Mouse (Mus musculus): ENCODE measurements around the gene Mctp1. TPM values are rescaled to one million over a fixed set of nuclear protein-coding genes. Genes with fewer than 3 reads are reported as not detected.

Mctp1 gene
- total RNA-seq, 1 experiment from 2014 or later, result 46.0 TPM

- no peak for ATAC-seq (replicated peaks; ENCODE audit: insufficient number of reproducible peaks, low FRiP score, low TSS enrichment, poor library complexity, severe bottlenecking)
Observed at GRCm38 (mm10) chr13:76585447-76585846, 201.1 kb downstream of the Mctp1 start.

- ATAC-seq (replicated peaks; ENCODE audit: insufficient number of reproducible peaks, low FRiP score, low TSS enrichment, poor library complexity, severe bottlenecking), result peak; percentile 61
Observed at GRCm38 (mm10) chr13:76590709-76591108, 206.4 kb downstream of the Mctp1 start.

- ATAC-seq (replicated peaks; ENCODE audit: insufficient number of reproducible peaks, low FRiP score, low TSS enrichment, poor library complexity, severe bottlenecking), result no peak
Observed at GRCm38 (mm10) chr13:76591189-76591588, 206.9 kb downstream of the Mctp1 start.

- ATAC-seq (replicated peaks; ENCODE audit: insufficient number of reproducible peaks, low FRiP score, low TSS enrichment, poor library complexity, severe bottlenecking), result no peak
Observed at GRCm38 (mm10) chr13:76591692-76592091, 207.4 kb downstream of the Mctp1 start.

- ATAC-seq (replicated peaks; ENCODE audit: insufficient number of reproducible peaks, low FRiP score, low TSS enrichment, poor library complexity, severe bottlenecking), result no peak
Observed at GRCm38 (mm10) chr13:76592908-76593307, 208.6 kb downstream of the Mctp1 start.

GRCm38 (mm10) chr13:76597005-76597404, 212.7 kb downstream of the Mctp1 start:
- ATAC-seq (replicated peaks; ENCODE audit: insufficient number of reproducible peaks, low FRiP score, low TSS enrichment, poor library complexity, severe bottlenecking), result peak; percentile 21; the same call in 1 of the 2 replicates

GRCm38 (mm10) chr13:76609425-76609824, 225.1 kb downstream of the Mctp1 start:
- no peak for ATAC-seq (replicated peaks; ENCODE audit: insufficient number of reproducible peaks, low FRiP score, low TSS enrichment, poor library complexity, severe bottlenecking)

GRCm38 (mm10) chr13:76611499-76611898, 227.2 kb downstream of the Mctp1 start:
- no peak for ATAC-seq (replicated peaks; ENCODE audit: insufficient number of reproducible peaks, low FRiP score, low TSS enrichment, poor library complexity, severe bottlenecking)

- no peak for ATAC-seq (replicated peaks; ENCODE audit: insufficient number of reproducible peaks, low FRiP score, low TSS enrichment, poor library complexity, severe bottlenecking)
Observed at GRCm38 (mm10) chr13:76620111-76620510, 235.8 kb downstream of the Mctp1 start.

- ATAC-seq (replicated peaks; ENCODE audit: insufficient number of reproducible peaks, low FRiP score, low TSS enrichment, poor library complexity, severe bottlenecking), result peak; percentile 56; the same call in 1 of the 2 replicates
Observed at GRCm38 (mm10) chr13:76620525-76620924, 236.2 kb downstream of the Mctp1 start.

GRCm38 (mm10) chr13:76633707-76634106, 249.4 kb downstream of the Mctp1 start:
- ATAC-seq (replicated peaks; ENCODE audit: insufficient number of reproducible peaks, low FRiP score, low TSS enrichment, poor library complexity, severe bottlenecking), result 0 out of 2 replicates have a peak, but pooled peaks have one; percentile 70

GRCm38 (mm10) chr13:76638282-76638681, 253.9 kb downstream of the Mctp1 start:
- ATAC-seq (replicated peaks; ENCODE audit: insufficient number of reproducible peaks, low FRiP score, low TSS enrichment, poor library complexity, severe bottlenecking), result no peak

GRCm38 (mm10) chr13:76659523-76659922, 275.2 kb downstream of the Mctp1 start:
- ATAC-seq (replicated peaks; ENCODE audit: insufficient number of reproducible peaks, low FRiP score, low TSS enrichment, poor library complexity, severe bottlenecking), result no peak

- 0 out of 2 replicates have a peak, but pooled peaks have one; percentile 70 for ATAC-seq (replicated peaks; ENCODE audit: insufficient number of reproducible peaks, low FRiP score, low TSS enrichment, poor library complexity, severe bottlenecking)
Observed at GRCm38 (mm10) chr13:76681286-76681685, 297.0 kb downstream of the Mctp1 start.

GRCm38 (mm10) chr13:76689349-76689748, 305.0 kb downstream of the Mctp1 start:
- ATAC-seq (replicated peaks; ENCODE audit: insufficient number of reproducible peaks, low FRiP score, low TSS enrichment, poor library complexity, severe bottlenecking), result no peak

- no peak for ATAC-seq (replicated peaks; ENCODE audit: insufficient number of reproducible peaks, low FRiP score, low TSS enrichment, poor library complexity, severe bottlenecking)
Observed at GRCm38 (mm10) chr13:76690143-76690542, 305.8 kb downstream of the Mctp1 start.

- no peak for ATAC-seq (replicated peaks; ENCODE audit: insufficient number of reproducible peaks, low FRiP score, low TSS enrichment, poor library complexity, severe bottlenecking)
Observed at GRCm38 (mm10) chr13:76690697-76691096, 306.4 kb downstream of the Mctp1 start.

- no peak for ATAC-seq (replicated peaks; ENCODE audit: insufficient number of reproducible peaks, low FRiP score, low TSS enrichment, poor library complexity, severe bottlenecking)
Observed at GRCm38 (mm10) chr13:76734013-76734412, 349.7 kb downstream of the Mctp1 start.

- ATAC-seq (replicated peaks; ENCODE audit: insufficient number of reproducible peaks, low FRiP score, low TSS enrichment, poor library complexity, severe bottlenecking), result peak; percentile 31; the same call in 1 of the 2 replicates
Observed at GRCm38 (mm10) chr13:76750663-76751429, 366.5 kb downstream of the Mctp1 start.

- ATAC-seq (replicated peaks; ENCODE audit: insufficient number of reproducible peaks, low FRiP score, low TSS enrichment, poor library complexity, severe bottlenecking), result no peak
Observed at GRCm38 (mm10) chr13:76759832-76760490, 375.6 kb downstream of the Mctp1 start.

Measured in monocyte, adult 5-6 weeks (primary cell).